In genomic region chr1:89674681-89675080, GRCm38 (mm10) we compare ENCODE assay signal across 14 mouse cellular contexts.
"Had no signal": no experiment of that assay in that cellular context is flagged by ENCODE, and none has a peak within 500 bp of the region (broad histone marks: within the 10 kb centered on the region; RNA-seq: fewer than 3 reads in every experiment).

No protein-coding gene starts in this region.

- H3K4me1 ChIP-seq: kidney, embryonic 15.5 days; liver, embryonic 15.5 days; stomach, embryonic 15.5 days had no signal

- H3K4me3 ChIP-seq: kidney, embryonic 15.5 days; left cerebral cortex, adult 2 months; limb, embryonic 10.5 days; liver, embryonic 15.5 days; stomach, embryonic 15.5 days had no signal

- ATAC-seq: intestine, embryonic 16.5 days; lung, postnatal 0 days had no signal

- H3K27me3 ChIP-seq: kidney, embryonic 15.5 days; liver, embryonic 15.5 days; stomach, embryonic 15.5 days had no signal

- H3K4me2 ChIP-seq: kidney, embryonic 15.5 days; liver, embryonic 11.5 days; liver, embryonic 15.5 days; stomach, embryonic 15.5 days had no signal

- DNase-seq: kidney, adult 2 months; kidney, postnatal 14 days; lung, adult 2 months; lung, postnatal 36 days; right cerebral cortex, postnatal 14 days; thymus, postnatal 36 days had no signal

- H3K27ac ChIP-seq: kidney, embryonic 15.5 days; left cerebral cortex, adult 2 months; limb, embryonic 10.5 days; liver, embryonic 15.5 days; stomach, embryonic 15.5 days had no signal

- H3K9ac ChIP-seq: kidney, embryonic 15.5 days; liver, embryonic 15.5 days; stomach, embryonic 15.5 days had no signal

- H3K9me3 ChIP-seq: kidney, embryonic 15.5 days; limb, embryonic 10.5 days; liver, embryonic 15.5 days; stomach, embryonic 15.5 days had no signal
